Comparison of ENCODE assay signal across 8 mouse cellular contexts in genomic region chr13:44055573-44056491, GRCm38 (mm10).
DNase-seq lines count a peak whose midpoint lies in the region; ATAC-seq lines count a peak whose summit lies in the region.

No protein-coding gene starts in this region.

- no peak overlapping the region for H3K9ac ChIP-seq in heart, embryonic 11.5 days (ENCODE audit: low read depth, low read length)
- H3K9ac ChIP-seq in neural tube, embryonic 13.5 days = no peak overlapping the region

- H3K27me3 ChIP-seq in heart, embryonic 11.5 days (ENCODE audit: control insufficient read depth, insufficient read depth, low read length) = no peaks in the 10 kb centered on the region
- H3K27me3 ChIP-seq in neural tube, embryonic 13.5 days = no peaks in the 10 kb centered on the region

- peaks cover 25% of the 10 kb centered on the region for H3K4me1 ChIP-seq in heart, embryonic 11.5 days (ENCODE audit: control insufficient read depth, insufficient read depth, low read length)
- H3K4me1 ChIP-seq in neural tube, embryonic 13.5 days (replicated peaks) = peaks cover 19% of the 10 kb centered on the region

- no peak overlapping the region for H3K4me3 ChIP-seq in heart, embryonic 11.5 days (ENCODE audit: low read depth, low read length)
- H3K4me3 ChIP-seq in neural tube, embryonic 13.5 days = no peak overlapping the region

- peak; percentile 24 to 25 for DNase-seq in frontal cortex, postnatal 36 days (ENCODE audit: low spot score in 2 of 2)
- DNase-seq in frontal cortex, adult 2 months (ENCODE audit: extremely low spot score in 1 of 2, low spot score in 1 of 2) = no peak
- peak; percentile 45 to 54 for DNase-seq in cerebellum, postnatal 25 days
- DNase-seq in kidney, postnatal 14 days = peak; percentile 78
- no peak for DNase-seq in testis, postnatal 14 days (ENCODE audit: low spot score)

- WGBS in heart, embryonic 11.5 days (ENCODE audit: insufficient replicate concordance) = 55% methylated on average over 20 of the region's 20 CpGs
- WGBS in neural tube, embryonic 13.5 days = 43% methylated on average over 20 of the region's 20 CpGs

- H3K36me3 ChIP-seq in heart, embryonic 11.5 days (ENCODE audit: control insufficient read depth, insufficient read depth, low read length) = no peaks in the 10 kb centered on the region
- H3K36me3 ChIP-seq in neural tube, embryonic 13.5 days = no peaks in the 10 kb centered on the region

- no peak overlapping the region for H3K27ac ChIP-seq in heart, embryonic 11.5 days (ENCODE audit: low read depth, low read length)
- peak overlapping the region; percentile 18 for H3K27ac ChIP-seq in neural tube, embryonic 13.5 days (replicated peaks)

- no peaks in the 10 kb centered on the region for H3K9me3 ChIP-seq in heart, embryonic 11.5 days (replicated peaks; ENCODE audit: control insufficient read depth, low read length)
- H3K9me3 ChIP-seq in neural tube, embryonic 13.5 days = no peaks in the 10 kb centered on the region

- H3K4me2 ChIP-seq in heart, embryonic 11.5 days = 0 out of 2 replicates have a peak overlapping the region, but pooled peaks have one; percentile 5
- peak overlapping the region; percentile 35 for H3K4me2 ChIP-seq in neural tube, embryonic 13.5 days

- ATAC-seq in heart, embryonic 11.5 days (replicated peaks; ENCODE audit: insufficient number of reproducible peaks, low FRiP score, low TSS enrichment) = no peak
- ATAC-seq in neural tube, embryonic 13.5 days (ENCODE audit: low read depth) = no peak
- ATAC-seq in granulocyte monocyte progenitor cell, adult 5-6 weeks (replicated peaks; ENCODE audit: poor library complexity, severe bottlenecking) = no peak

Comparison
In these comparisons a context has a peak if more than half of its experiments do, and no peak if none do; other contexts are left out.
1. DNase-seq: peak in frontal cortex, postnatal 36 days (2 of 2), cerebellum, postnatal 25 days (2 of 2) and kidney, postnatal 14 days (single experiment); none in frontal cortex, adult 2 months (0 of 2) and testis, postnatal 14 days (single experiment).